Comparison of ENCODE assay signal across 29 mouse cellular contexts in the genomic region with DNA sequence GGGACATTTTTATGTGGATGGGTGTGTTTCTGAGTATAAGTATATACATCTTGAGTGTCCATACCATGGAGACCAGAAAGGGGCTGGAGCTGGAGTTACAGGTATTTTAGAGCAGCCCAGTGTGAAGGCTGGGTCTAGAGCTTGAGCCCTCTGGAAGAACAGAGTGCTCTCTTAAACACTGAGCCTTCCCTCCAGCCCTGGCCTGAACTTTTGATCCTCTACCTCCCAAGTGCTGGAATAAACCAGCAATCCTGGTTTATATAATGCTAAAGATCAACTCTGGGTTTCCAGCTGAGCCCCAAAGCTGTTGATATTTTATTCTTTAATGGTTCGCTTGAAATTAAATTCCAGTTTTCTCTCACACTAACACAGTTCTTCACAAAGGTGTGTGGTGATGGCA.
"Had no signal": no experiment of that assay in that cellular context is flagged by ENCODE, and none has a peak within 500 bp of the region (broad histone marks: within the 10 kb centered on the region; RNA-seq: fewer than 3 reads in every experiment).

No protein-coding gene starts in this region.

- H3K4me1 ChIP-seq: limb, embryonic 12.5 days; neural tube, embryonic 12.5 days had no signal

- DNase-seq: left cerebral cortex, postnatal 4 days; liver; liver, embryonic 13.5 days; liver, postnatal 0 days; lung, adult 18-20 months; lung, adult 2 months; lung, embryonic 14.5 days; lung, postnatal 10 days; lung, postnatal 14 days; lung, postnatal 36 days; lung, postnatal 4 days; midbrain, embryonic 14.5 days had no signal

- H3K27me3 ChIP-seq: limb, embryonic 12.5 days; limb, embryonic 13.5 days; limb, embryonic 15.5 days; liver, embryonic 12.5 days; liver, embryonic 13.5 days; liver, embryonic 15.5 days; lung, embryonic 15.5 days; megakaryocyte, embryonic 14.5 days; midbrain, embryonic 12.5 days; midbrain, embryonic 13.5 days; midbrain, embryonic 15.5 days; neural tube, embryonic 12.5 days; neural tube, embryonic 13.5 days had no signal

- H3K27ac ChIP-seq: limb, embryonic 10.5 days; limb, embryonic 12.5 days; limb, embryonic 13.5 days; limb, embryonic 15.5 days; liver, embryonic 12.5 days; liver, embryonic 13.5 days; liver, embryonic 14.5 days; lung, embryonic 15.5 days; macrophage; midbrain, embryonic 10.5 days; midbrain, embryonic 12.5 days; midbrain, embryonic 13.5 days; midbrain, embryonic 15.5 days; neural tube, embryonic 12.5 days; neural tube, embryonic 13.5 days had no signal

- H3K4me3 ChIP-seq: limb, embryonic 10.5 days; limb, embryonic 12.5 days; limb, embryonic 13.5 days; limb, embryonic 15.5 days; liver, embryonic 12.5 days; liver, embryonic 13.5 days; liver, embryonic 15.5 days; lung, embryonic 15.5 days; megakaryocyte, embryonic 14.5 days; midbrain, embryonic 10.5 days; midbrain, embryonic 12.5 days; midbrain, embryonic 13.5 days; midbrain, embryonic 15.5 days; myocyte; neural tube, embryonic 12.5 days; neural tube, embryonic 13.5 days had no signal

- H3K36me3 ChIP-seq: limb, embryonic 10.5 days; limb, embryonic 12.5 days; limb, embryonic 13.5 days; limb, embryonic 15.5 days; liver, embryonic 12.5 days; liver, embryonic 13.5 days; liver, embryonic 15.5 days; lung, embryonic 15.5 days; midbrain, embryonic 10.5 days; midbrain, embryonic 12.5 days; midbrain, embryonic 13.5 days; midbrain, embryonic 15.5 days; neural tube, embryonic 12.5 days; neural tube, embryonic 13.5 days had no signal
